Mouse (Mus musculus) intestine, embryonic 14.5 days (tissue): ENCODE results near the gene Ankrd52. TPM values are rescaled to one million over a fixed set of nuclear protein-coding genes. Genes with fewer than 3 reads are reported as not detected.
A peak's percentile ranks its signal among the peaks of the same experiment; 100 is the strongest.

ENCODE experiments used
- ATAC-seq: fragments of 200-750 bp; cut with Nextera tagmentation; replicated peaks from 2 replicates; pipeline ENCODE4 v1.8.0; 2017; ENCODE audit warnings: low read depth, moderate number of reproducible peaks, moderate TSS enrichment, moderate library complexity; ENCODE audit not compliant: low FRiP score, low TSS enrichment
- DNase-seq: peaks from one replicate; pipeline ENCODE4 v3.0.0-alpha.2; 2018; ENCODE audit warnings: low spot score
- H3K27ac ChIP-seq: fragments of 300-500 bp; sonication (generic); 2 replicates; pipeline ENCODE4 v1.5.1; 2014; ENCODE audit warnings: low read depth, mild to moderate bottlenecking, control low read depth
- H3K27me3 ChIP-seq: fragments of 300-500 bp; sonication (generic); replicated peaks from 2 replicates; pipeline ENCODE4 v1.6.1; 2014; ENCODE audit warnings: low read length, control low read depth; ENCODE audit not compliant: control insufficient read depth, insufficient read depth
- H3K36me3 ChIP-seq: fragments of 300-500 bp; sonication (generic); 2 replicates; pipeline ENCODE4 v1.6.1; 2014; ENCODE audit warnings: low read length, control low read depth; ENCODE audit not compliant: control insufficient read depth, insufficient read depth
- H3K4me1 ChIP-seq: fragments of 300-500 bp; sonication (generic); replicated peaks from 2 replicates; pipeline ENCODE4 v1.6.1; 2014; ENCODE audit warnings: low read length, control low read depth, mixed read lengths; ENCODE audit not compliant: control insufficient read depth, insufficient read depth
- H3K4me2 ChIP-seq: fragments of 300-500 bp; sonication (generic); 2 replicates; pipeline ENCODE4 v1.6.1; 2014; ENCODE audit warnings: low read length
- H3K4me3 ChIP-seq: fragments of 300-500 bp; sonication (generic); 2 replicates; pipeline ENCODE4 v1.5.1; 2014; ENCODE audit warnings: low read depth, low read length, control low read depth, mixed read lengths
- H3K9ac ChIP-seq: fragments of 300-500 bp; sonication (generic); 2 replicates; pipeline ENCODE4 v1.6.1; 2014; ENCODE audit warnings: mild to moderate bottlenecking, low read length
- H3K9me3 ChIP-seq: fragments of 300-500 bp; sonication (generic); 2 replicates; pipeline ENCODE4 v1.6.1; 2016; ENCODE audit warnings: low read length, control low read depth; ENCODE audit not compliant: control insufficient read depth
- WGBS: fragments of 180-500 bp; shearing (Covaris S2); extraction: QIAGEN DNeasy Blood & Tissue Kit; methylation state at CpG from one replicate; pipeline ENCODE4 v1.1.7; 2014; 5-methylcytosine and 5-hydroxymethylcytosine counted together
- polyA plus RNA-seq: library from polyadenylated mRNA; unstranded; fragments of >200 nt; fragmentation: Nextera tagmentation; extraction: Ambion mirVana; gene quantifications from 2 replicates; pipeline ENCODE4 v1.2.1, GENCODE M21; 2014

The Ankrd52 gene
- polyA plus RNA-seq, 1 experiment from 2014 or later = 12.1 TPM

GRCm38 (mm10) chr10:128338948-128339347 lies 38.0 kb upstream of the Ankrd52 start:
- Histone ChIP-seq H3K4me3 (peak overlapping the region; percentile 97), H3K4me1 (peaks cover 15% of the 10 kb centered on the region), H3K9me3 (no peaks in the 10 kb centered on the region), H3K4me2 (peak overlapping the region; percentile 88), H3K27me3 (no peaks in the 10 kb centered on the region), H3K27ac (0 out of 2 replicates have a peak overlapping the region, but pooled peaks have one; percentile 92), H3K36me3 (peaks cover 5% of the 10 kb centered on the region), H3K9ac (no peak overlapping the region; the same call in 1 of the 2 replicates)
- no peak for DNase-seq
- 77% methylated on average over 2 of the region's 2 CpGs for WGBS
- ATAC-seq = no peak

GRCm38 (mm10) chr10:128340257-128340656 lies 36.7 kb upstream of the Ankrd52 start:
- Histone ChIP-seq H3K9me3 (no peaks in the 10 kb centered on the region), H3K4me2 (no peak overlapping the region), H3K27me3 (no peaks in the 10 kb centered on the region), H3K36me3 (peaks cover 5% of the 10 kb centered on the region), H3K9ac (no peak overlapping the region), H3K4me1 (peaks cover 26% of the 10 kb centered on the region), H3K4me3 (no peak overlapping the region), H3K27ac (no peak overlapping the region)
- ATAC-seq (no peak), DNase-seq (no peak)
- WGBS = 88% methylated on average over 2 of the region's 2 CpGs

- Histone ChIP-seq H3K4me1 (peaks cover 26% of the 10 kb centered on the region), H3K4me2 (no peak overlapping the region), H3K27ac (no peak overlapping the region), H3K9ac (no peak overlapping the region), H3K27me3 (no peaks in the 10 kb centered on the region), H3K4me3 (no peak overlapping the region), H3K36me3 (peaks cover 5% of the 10 kb centered on the region), H3K9me3 (no peaks in the 10 kb centered on the region)
- ATAC-seq = no peak
- 97% methylated on average over 1 of the region's 1 CpGs for WGBS
- no peak for DNase-seq
Observed at GRCm38 (mm10) chr10:128343436-128343835, 33.5 kb upstream of the Ankrd52 start.

- peak overlapping the region; percentile 57 for H3K27ac ChIP-seq
- no peaks in the 10 kb centered on the region for H3K27me3 ChIP-seq
- peak overlapping the region; percentile 31 for H3K4me2 ChIP-seq
- H3K9me3 ChIP-seq = no peaks in the 10 kb centered on the region
- H3K4me3 ChIP-seq = no peak overlapping the region
- ATAC-seq = peak; percentile 62; the same call in 1 of the 2 replicates
- peak; percentile 79 for DNase-seq
- H3K4me1 ChIP-seq = peaks cover 14% of the 10 kb centered on the region
- WGBS = 26% methylated on average over 7 of the region's 7 CpGs
- peaks cover 10% of the 10 kb centered on the region for H3K36me3 ChIP-seq
- H3K9ac ChIP-seq = no peak overlapping the region
Observed at GRCm38 (mm10) chr10:128344568-128345275, 32.2 kb upstream of the Ankrd52 start.

DNA sequence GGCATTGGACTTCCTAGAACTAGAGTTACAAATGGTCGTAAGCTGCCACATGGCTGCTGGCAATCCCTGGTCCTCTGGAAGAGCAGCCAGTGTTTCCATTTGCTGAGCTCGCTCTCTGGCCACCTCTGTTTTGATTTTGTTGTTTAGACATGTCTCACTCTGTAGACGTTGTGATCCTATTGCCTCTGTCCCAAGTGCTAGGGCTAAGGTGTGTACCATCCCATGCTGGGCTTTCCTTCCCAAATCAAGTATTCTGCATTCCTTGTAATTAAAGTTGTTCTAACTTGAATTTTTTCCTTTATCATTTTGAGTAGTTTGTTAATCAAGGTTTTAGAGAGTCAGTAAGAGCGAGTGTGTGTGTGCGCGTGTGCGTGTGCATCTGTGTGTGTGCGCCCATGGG lies 29.4 kb upstream of the Ankrd52 start:
- ATAC-seq (no peak), DNase-seq (no peak)
- Histone ChIP-seq H3K9me3 (no peaks in the 10 kb centered on the region), H3K27ac (no peak overlapping the region), H3K27me3 (no peaks in the 10 kb centered on the region), H3K36me3 (peaks cover 34% of the 10 kb centered on the region), H3K4me2 (no peak overlapping the region), H3K4me3 (no peak overlapping the region), H3K4me1 (peaks cover 14% of the 10 kb centered on the region), H3K9ac (no peak overlapping the region)
- 85% methylated on average over 8 of the region's 8 CpGs for WGBS

- ATAC-seq (no peak), DNase-seq (no peak)
- Histone ChIP-seq H3K36me3 (peaks cover 76% of the 10 kb centered on the region), H3K4me1 (no peaks in the 10 kb centered on the region), H3K27ac (no peak overlapping the region), H3K4me3 (no peak overlapping the region), H3K9me3 (no peaks in the 10 kb centered on the region), H3K27me3 (no peaks in the 10 kb centered on the region), H3K9ac (no peak overlapping the region), H3K4me2 (no peak overlapping the region)
- 56% methylated on average over 2 of the region's 2 CpGs for WGBS
Observed at GRCm38 (mm10) chr10:128358796-128359195, 18.1 kb upstream of the Ankrd52 start.

DNA sequence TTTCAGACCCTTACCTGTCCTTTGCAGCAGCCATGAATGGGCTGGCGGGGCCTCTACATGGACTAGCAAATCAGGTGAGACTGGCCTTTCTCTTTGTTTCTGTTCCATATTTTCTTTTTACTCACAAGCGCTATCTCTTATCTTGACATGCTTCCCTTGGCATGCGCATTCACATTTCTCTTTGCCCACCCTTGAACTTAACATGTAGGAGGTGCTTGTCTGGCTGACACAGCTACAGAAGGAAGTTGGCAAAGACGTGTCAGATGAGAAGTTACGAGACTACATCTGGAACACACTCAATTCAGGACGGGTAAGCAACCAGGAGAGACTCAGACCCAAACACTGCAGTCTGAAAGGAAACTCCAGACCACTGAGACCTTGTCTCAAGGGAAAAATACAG lies 17.7 kb upstream of the Ankrd52 start:
- Histone ChIP-seq H3K36me3 (peaks cover 76% of the 10 kb centered on the region), H3K4me2 (no peak overlapping the region), H3K27ac (no peak overlapping the region), H3K9ac (no peak overlapping the region), H3K4me1 (no peaks in the 10 kb centered on the region), H3K27me3 (no peaks in the 10 kb centered on the region), H3K9me3 (no peaks in the 10 kb centered on the region), H3K4me3 (no peak overlapping the region)
- ATAC-seq (no peak), DNase-seq (no peak)
- 93% methylated on average over 6 of the region's 6 CpGs for WGBS

DNA sequence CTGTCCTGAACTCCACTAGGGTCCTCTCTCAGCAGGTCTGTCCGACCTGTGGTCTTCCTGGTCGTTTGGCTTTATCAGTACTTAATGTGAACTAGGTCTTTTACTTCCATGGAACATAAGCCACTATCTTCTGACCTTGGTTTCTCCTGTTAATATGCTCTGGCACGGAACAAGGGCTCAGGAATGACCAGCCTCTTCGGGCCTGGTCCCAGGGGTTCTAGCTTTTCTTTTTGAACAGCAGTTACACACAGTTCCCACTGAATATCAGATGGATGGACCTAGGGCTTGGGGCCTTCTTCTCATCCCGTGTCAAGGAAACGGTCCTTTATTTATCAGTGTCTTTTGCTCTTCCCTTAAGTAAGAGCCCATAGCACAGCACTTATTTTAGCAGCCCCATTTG lies 15.1 kb upstream of the Ankrd52 start:
- Histone ChIP-seq H3K27ac (no peak overlapping the region), H3K9me3 (no peaks in the 10 kb centered on the region), H3K36me3 (peaks cover 74% of the 10 kb centered on the region), H3K9ac (no peak overlapping the region), H3K27me3 (no peaks in the 10 kb centered on the region), H3K4me2 (no peak overlapping the region), H3K4me1 (no peaks in the 10 kb centered on the region), H3K4me3 (no peak overlapping the region)
- ATAC-seq = no peak
- DNase-seq = no peak
- 88% methylated on average over 6 of the region's 6 CpGs for WGBS

DNA sequence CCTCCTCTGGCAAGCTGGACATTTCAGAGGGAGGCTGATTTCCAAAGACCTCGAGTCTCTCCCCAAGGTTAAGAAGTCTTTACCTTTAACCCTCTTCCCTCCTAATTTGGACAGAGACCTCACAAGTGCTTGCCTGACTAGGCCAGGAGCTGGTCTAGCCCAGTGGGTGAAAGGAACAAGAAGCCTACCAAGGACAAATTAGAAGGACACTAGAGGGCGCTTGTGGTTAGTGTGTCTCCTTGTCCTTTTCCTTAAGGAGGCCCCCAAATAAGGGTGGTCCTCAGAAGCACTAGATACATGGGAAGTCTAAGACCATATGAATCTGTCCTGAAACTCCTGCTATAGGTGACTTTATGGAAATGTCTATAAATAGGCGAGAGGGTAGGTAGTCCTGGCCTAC lies 14.3 kb upstream of the Ankrd52 start:
- H3K4me1 ChIP-seq = peaks cover 3% of the 10 kb centered on the region; the same call in 1 of the 2 replicates
- H3K36me3 ChIP-seq = peaks cover 74% of the 10 kb centered on the region
- no peak overlapping the region for H3K27ac ChIP-seq
- H3K4me2 ChIP-seq = no peak overlapping the region
- ATAC-seq (no peak), DNase-seq (no peak)
- no peak overlapping the region for H3K9ac ChIP-seq
- no peaks in the 10 kb centered on the region for H3K9me3 ChIP-seq
- H3K27me3 ChIP-seq = no peaks in the 10 kb centered on the region
- no peak overlapping the region for H3K4me3 ChIP-seq
- WGBS = 50% methylated on average over 3 of the region's 3 CpGs
